Mouse (Mus musculus): ENCODE data around the gene Znfx1.

The Znfx1 gene

DNA sequence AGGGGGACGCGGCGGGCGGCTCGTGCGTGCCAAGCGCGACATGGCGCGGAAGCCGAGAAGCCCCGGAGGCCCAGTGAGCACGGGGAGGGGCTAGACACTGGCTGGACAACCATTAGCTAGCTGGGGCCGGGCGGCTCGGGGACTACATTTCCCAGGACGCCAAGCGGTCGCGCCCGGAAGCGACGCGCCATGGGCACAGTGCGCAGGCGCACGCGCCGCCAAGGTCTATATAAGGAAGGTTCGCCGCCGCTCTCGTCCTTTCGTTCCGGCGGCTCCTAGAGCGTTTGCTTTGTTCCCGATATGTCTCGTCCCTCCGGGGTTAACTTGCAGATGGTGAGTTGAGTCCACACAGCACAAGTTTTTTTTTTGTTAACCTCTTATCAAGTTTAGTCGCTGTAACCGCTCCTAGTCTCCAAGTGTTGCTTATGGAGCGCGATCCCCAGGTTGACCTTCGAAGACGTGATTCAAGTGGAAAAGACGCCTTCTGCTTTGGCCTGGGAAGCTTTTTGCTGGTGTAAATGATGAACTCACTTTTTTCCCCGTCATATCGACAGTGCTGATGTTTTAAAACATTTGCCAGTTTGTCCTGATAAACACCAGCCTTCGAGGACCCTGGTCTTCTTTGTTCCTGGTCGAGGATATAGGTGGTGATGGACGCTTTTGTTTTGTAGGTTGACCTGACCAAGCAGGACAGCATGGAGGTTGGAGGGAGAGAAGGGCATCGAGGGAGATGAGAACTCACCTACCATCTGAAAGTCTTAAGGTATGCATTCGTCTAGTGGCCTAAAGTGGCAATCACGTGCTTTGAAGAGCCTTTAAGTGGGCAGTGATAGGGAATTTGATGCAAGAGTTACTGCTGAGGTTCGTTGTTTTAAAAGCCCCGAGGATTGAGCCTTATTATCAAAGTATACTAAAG, at the start of gene Znfx1:
Znfx1 (minus strand) TSS at position 51 of the 916 bp plus-strand sequence.
- DNase-seq (ENCODE audit: low spot score), result peak; percentile 96

GRCm38 (mm10) chr2:167112259-167112658, 49.4 kb upstream of the Znfx1 start:
- DNase-seq (ENCODE audit: low spot score), result no peak

DNA sequence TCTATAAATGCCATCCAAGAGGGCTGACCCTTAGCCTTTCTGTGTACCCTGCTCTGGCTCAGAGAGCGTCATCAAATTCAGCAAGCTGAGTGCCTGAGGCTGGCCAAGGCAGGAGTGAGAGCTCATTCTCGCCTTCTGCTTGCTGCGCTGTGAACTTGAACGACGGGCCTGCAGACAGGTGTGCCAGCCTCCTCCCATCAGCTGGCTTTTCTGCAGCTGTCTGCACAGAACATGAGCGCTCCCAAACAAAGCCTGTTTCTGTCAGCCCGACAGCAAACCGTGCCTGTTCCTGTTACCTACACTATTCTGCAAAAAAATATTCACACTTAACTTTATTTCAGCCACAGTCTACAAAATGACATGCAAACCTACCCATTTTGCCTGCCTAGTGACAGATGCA, 46.7 kb upstream of the Znfx1 start:
- DNase-seq (ENCODE audit: low spot score), result no peak

- no peak for DNase-seq (ENCODE audit: low spot score)
These were observed 40.7 kb upstream of the Znfx1 start for GRCm38 (mm10) chr2:167103546-167103945.

DNA sequence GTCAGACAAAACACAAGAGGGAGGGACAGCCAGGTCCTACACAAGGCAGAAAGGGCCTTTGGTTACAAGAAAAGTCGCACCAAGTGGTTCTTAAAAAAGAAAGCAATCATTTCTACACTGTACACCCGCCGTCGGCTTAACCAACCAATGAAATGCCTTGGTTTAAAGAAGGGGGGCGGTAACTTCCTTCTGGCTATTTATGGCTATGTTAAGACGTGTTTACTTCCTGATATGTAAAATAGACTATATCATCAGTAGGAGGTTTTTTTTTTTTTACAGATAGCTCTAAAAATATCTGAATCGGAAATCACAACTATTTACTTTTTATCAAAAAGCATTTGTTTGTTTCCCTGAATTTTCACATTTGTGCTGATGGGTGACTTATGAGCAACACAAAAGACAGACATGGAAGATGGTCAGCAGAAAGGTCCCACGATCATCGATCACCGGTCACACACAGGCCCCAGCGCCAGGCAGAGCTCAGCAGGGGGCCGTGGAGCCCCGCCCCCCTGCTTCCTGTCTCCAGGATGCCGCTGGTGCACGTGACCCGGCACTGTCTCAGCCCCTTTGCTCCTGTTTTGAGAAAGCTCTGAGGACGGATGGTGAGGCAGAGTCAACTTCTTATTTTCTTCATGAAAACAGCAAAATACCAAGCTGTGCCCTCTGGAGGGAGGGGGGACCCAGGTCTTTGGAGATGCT, 39.1 kb upstream of the Znfx1 start:
- DNase-seq (ENCODE audit: low spot score), result peak; percentile 84

GRCm38 (mm10) chr2:167094688-167095087, 31.9 kb upstream of the Znfx1 start:
- DNase-seq (ENCODE audit: low spot score), result no peak

DNA sequence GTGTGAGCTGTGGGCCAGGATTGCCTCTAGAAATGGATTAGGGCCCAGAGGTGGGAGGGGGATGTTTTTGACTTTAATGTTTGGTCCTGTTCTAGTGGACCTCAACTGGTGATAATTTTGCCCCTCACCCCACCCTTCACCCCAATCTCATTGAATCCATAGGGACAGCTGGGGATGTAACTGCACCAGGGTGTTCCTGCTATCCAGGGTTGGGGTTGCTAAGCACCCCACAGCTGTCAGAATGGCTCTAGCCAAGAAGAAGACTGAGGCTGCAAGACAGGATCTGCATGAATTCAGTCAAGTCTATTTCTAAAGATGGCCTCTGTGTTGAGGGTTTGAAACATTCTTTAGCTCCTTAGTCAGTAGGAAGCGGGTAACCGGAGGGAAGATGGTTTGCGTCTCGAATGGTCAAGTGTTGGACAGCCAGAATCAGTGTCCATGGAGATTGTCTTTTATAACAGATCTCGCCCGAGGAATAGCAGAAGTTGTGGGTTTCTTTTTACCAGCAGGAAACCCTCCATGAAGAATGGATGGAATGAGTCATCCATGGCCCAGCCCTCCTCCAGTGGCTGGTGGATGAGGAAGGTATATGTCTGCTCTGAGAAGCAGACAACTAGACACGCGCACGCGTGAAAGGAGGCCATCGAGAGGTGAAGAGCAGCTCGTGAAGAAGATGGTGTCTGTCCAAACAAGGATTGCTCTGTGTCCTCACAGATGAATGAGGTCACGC, 30.5 kb upstream of the Znfx1 start:
- DNase-seq (ENCODE audit: low spot score), result no peak

DNA sequence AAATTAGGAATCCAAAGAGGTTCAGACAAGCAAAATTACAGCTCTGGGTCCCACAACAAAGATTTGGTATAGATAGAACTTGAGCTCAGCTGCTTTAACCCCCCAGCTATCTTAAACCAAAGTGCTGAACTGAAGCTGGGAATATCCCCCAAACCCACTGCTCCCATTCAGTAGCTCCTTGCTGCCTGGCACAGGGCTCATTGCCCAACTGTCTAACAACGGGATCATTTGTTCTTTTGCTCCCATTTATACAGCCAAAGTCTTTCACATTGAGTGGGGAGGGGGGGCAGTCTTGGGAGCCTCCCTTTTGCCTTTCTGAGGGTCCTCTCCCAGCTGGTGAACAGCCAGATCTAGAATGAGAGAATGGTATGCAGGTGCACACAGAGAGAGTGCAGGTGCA, 27.5 kb upstream of the Znfx1 start:
- no peak for DNase-seq (ENCODE audit: low spot score)

GRCm38 (mm10) chr2:167086836-167087235, 24.0 kb upstream of the Znfx1 start:
- DNase-seq (ENCODE audit: low spot score), result no peak

- DNase-seq (ENCODE audit: low spot score), result no peak
These were observed 23.3 kb upstream of the Znfx1 start for GRCm38 (mm10) chr2:167086092-167086491.

DNA sequence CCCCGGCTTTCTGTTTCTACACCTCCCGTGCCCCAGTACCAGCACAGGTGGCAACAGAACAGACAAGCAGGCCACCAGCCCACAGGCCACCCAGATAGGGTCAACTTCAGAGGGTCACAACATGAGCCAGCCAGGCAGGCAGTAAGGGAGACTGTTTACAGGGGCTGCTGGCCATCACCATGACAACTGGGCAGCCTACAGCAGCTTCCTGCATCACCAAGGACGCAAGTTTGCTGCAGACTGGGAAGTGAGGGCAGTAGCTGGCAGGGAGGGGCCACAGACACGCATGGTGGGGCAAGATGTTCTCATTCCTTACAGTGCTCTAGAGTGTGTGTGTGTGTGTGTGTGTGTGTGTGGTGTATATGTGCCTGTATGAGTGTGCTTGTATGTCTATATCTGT, 18.8 kb upstream of the Znfx1 start:
- peak; percentile 50 for DNase-seq (ENCODE audit: low spot score)

GRCm38 (mm10) chr2:167081135-167081534, 18.3 kb upstream of the Znfx1 start:
- no peak for DNase-seq (ENCODE audit: low spot score)

- no peak for DNase-seq (ENCODE audit: low spot score)
These were observed 17.6 kb upstream of the Znfx1 start for GRCm38 (mm10) chr2:167080387-167080786.

DNA sequence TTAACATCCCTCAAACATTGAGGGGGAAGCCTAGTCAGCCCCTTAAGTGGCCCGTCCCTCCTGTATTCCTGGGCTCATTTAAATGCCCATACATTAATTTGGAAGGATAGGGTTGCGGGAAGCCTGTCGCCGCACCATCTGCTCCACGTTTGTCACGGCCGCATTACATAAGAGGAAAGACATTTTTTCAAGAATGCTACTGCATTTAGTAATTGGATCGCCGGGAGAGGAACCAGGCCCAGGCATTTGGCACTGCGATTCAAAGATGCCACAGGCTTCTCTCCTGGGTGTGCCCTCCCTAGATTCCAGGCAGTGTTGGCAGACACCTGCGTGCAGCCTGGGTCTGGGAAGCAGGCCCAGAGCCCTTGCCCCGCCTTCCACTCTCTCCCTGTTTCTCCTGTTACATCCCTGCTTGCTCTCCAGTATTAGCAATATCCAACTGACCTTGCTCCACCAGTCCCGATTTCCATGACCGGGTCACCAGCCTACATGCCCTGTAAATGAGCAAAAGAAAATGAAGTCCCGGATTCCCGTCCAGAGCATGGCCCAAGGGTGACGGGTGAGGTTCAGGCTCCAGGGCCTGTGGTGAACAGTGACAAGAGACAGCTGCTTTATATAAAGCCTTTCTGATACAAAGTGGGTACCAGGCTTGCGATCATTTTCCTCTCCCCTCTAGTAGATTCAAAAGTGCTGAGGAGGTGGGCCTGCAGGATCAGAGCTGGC, 16.9 kb upstream of the Znfx1 start:
- DNase-seq (ENCODE audit: low spot score), result no peak

DNA sequence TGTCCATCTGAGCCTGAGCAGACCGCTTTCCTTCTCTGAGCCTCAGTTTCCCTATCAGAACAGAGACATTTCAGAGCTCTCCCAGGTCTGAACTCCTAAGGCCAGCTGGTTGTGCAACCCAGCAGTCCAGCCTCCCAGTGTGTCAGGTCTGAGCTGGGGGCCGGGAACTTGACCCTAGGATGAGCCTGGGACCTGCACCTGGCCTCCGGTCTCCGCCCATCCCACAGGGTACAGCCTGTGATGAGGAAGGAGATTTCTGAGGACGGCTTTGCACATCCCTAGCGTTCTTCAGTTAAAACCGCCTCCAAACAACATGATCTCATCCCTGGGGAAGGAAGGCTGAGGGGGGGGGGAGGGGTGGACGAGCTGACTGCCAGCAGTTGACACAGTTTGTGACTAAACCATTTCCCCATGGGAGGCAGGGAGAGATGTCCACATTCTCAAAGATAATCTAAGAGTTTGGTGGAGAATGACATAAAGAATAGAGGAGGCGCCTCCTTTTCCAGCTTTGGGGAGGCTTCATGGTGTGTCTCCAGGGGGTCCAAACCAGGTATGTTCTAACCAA, 16.2 kb upstream of the Znfx1 start:
- no peak for DNase-seq (ENCODE audit: low spot score)

DNA sequence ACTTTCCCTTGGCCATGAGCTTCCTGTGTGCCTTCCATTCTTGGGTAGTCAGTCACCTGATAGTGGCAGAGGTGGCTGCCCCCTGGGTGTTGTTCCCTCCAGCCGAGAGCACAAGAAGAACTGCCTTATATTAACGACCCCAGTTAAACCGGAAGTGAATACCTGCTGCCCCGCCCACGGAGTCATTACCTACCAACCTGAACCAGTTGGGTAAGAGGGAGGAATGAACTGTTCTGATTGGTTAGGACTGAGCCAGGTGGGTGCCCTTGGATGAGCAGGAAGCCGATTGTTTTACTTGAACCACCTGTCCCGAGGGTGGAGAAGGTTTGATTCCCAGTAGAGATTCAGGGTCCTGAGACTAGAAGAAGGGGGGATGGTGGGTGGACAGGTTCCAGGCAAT, 15.7 kb upstream of the Znfx1 start:
- DNase-seq (ENCODE audit: low spot score), result no peak

GRCm38 (mm10) chr2:167077199-167077962, 14.6 kb upstream of the Znfx1 start:
- no peak for DNase-seq (ENCODE audit: low spot score)

DNA sequence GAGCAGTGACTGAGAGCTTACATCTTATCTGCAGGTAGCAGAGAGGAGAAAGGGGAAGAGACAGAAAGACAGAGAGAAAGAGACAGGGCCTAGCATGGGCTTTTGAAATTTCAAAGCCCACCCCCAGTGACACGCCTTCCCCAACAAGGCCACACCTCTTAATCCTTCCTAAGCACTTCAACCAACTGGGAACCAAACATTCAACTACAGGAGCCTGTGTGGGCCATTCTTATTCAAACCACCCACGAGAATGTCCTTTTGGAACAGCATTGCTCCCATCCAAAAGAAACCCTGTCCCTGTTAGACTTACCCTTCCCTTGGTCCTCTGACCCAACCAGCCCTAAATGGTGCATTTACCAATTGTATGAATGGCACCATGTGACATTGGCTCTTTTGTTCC, 13.9 kb upstream of the Znfx1 start:
- DNase-seq (ENCODE audit: low spot score), result no peak

DNA sequence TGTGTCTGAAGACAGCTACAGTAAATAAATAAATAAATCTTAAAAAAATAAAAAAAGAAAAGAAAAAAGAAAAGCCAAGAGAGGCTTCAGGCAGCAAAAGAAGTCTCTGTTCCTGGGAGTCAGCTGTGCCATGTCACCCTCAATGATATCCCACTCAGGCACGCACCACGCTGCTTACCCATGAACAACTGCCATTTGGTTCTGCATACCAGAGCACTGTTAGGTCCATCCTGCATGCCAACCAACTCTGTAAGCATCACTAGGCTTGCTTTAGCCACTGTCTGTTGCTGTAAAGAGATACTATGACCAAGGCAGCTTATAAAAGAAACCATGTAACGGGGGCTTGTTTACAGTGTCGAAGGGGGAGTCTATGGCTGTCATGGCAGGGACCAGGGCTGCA, 13.5 kb upstream of the Znfx1 start:
- DNase-seq (ENCODE audit: low spot score), result no peak

GRCm38 (mm10) chr2:167074587-167074986, 11.8 kb upstream of the Znfx1 start:
- no peak for DNase-seq (ENCODE audit: low spot score)
